Mouse (Mus musculus) splenic B cell, adult 2 months (primary cell): Measurements from ENCODE around the gene Zfp593.

Source experiments
- DNase-seq: peaks from one replicate; pipeline ENCODE4 v3.0.0-alpha.2; 2011; ENCODE audit warnings: low read depth, low spot score
- H3K27me3 ChIP-seq: 2 replicates; pipeline ENCODE4 v1.6.1; 2012; ENCODE audit warnings: mild to moderate bottlenecking, low read length, moderate library complexity, mixed read lengths; ENCODE audit not compliant: control insufficient read depth, poor library complexity, insufficient read depth, severe bottlenecking
- H3K36me3 ChIP-seq: 2 replicates; pipeline ENCODE4 v1.6.1; 2012; ENCODE audit warnings: mild to moderate bottlenecking, low read length, moderate library complexity, mixed read lengths; ENCODE audit not compliant: control insufficient read depth, poor library complexity, insufficient read depth, severe bottlenecking

The Zfp593 gene

GRCm38 (mm10) chr4:134245148-134245843, at the start of gene Zfp593:
TSS of gene Zfp593 (minus strand) at chr4:134245592.
- Histone ChIP-seq H3K27me3 (no peaks in the 10 kb centered on the region), H3K36me3 (no peaks in the 10 kb centered on the region)
- DNase-seq: peak; percentile 95

DNA sequence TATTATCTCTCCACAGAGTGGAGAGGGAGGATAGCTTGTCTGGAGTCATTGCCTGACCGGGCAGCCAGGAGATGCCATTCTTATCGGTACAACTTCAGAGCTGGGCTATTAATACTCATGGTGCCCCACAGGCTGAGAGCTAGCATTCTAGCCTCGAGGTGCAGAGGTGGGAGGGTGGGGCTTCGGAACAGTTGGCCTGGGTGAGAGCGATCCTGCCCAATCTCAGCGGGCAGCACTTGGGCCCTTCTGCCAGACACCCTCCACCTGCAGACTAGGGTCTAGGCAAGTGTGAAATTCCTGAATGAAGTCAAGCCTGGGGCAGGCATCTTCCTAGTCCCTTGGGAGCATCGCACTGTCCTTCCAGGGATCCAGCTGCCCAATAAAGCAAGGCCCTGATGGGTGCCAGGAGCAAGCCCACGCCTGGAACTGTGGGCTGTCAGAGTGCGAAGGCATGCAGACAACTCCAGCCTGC, 48.3 kb upstream of the Zfp593 start:
- H3K27me3 ChIP-seq: no peaks in the 10 kb centered on the region
- H3K36me3 ChIP-seq: no peaks in the 10 kb centered on the region
- DNase-seq: no peak

- Histone ChIP-seq H3K27me3 (no peaks in the 10 kb centered on the region), H3K36me3 (no peaks in the 10 kb centered on the region)
- no peak for DNase-seq
Observed at GRCm38 (mm10) chr4:134293061-134293691, 47.8 kb upstream of the Zfp593 start.

DNA sequence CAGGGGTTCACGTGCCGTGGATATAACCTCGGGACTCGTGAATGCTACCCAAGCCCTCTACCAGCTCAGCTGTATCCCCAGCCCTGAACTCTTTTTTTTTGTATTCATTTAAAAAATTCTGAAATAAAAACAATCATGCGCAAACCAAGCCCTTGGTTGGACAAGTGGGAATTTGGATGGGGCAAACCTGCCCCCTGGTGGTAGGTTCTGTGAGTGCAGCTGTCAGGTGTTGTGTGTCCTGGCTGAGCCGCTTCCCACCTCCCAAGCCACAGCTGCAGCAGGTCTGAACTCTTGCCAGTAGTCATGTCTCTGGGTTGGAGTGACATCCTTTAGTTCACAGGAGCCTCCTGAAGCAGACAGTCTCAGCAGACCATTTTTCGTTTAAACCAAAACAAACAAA, 46.7 kb upstream of the Zfp593 start:
- H3K27me3 ChIP-seq: no peaks in the 10 kb centered on the region
- DNase-seq: peak; percentile 90
- no peaks in the 10 kb centered on the region for H3K36me3 ChIP-seq

DNA sequence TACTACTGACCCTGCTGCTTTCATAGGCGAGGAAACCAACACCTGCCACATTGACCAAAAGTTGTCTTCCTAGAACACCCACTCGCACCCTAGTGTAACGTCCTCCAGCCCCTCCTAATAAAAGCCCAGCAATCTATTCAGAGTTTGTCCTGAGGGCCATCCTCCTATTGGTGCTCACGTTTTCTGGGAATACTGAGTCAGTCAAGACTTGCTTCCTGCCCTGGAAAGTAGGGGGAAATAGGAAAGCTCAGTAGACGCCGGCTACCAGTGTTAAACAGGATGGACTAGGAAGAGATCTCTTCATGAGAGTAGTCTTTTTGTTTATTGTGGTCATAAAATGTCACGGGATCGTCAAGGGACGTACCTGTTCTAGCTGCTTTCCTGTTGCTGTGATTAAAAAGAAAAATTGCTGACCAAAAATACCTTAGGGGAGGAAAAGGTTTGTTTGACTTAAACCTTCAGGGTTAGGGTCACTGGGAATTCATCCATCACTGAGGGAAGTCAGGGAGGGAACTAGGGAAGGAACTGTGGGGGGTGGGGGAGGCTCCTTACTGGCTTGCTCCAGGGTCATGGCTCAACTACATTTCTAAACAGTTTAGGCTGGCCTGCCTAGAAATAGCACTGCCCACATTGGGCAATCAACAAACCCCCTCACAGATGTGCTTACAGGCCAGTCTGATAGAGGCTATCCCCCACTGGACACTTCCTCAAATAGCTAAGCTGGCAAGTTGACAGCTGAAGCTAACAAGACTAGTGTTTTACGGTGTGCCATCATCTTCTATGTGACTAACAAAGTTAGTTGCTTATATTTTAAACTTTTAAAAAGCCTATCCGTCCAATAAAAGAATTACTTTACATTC, 43.2 kb upstream of the Zfp593 start:
- DNase-seq: no peak
- peaks cover under 1% of the 10 kb centered on the region; the same call in 1 of the 2 replicates for H3K36me3 ChIP-seq
- H3K27me3 ChIP-seq: no peaks in the 10 kb centered on the region

GRCm38 (mm10) chr4:134287575-134288025, 42.2 kb upstream of the Zfp593 start, which contains the start of gene Pdik1l:
TSS of gene Pdik1l (minus strand) at chr4:134287895.
- peaks cover 1% of the 10 kb centered on the region; the same call in 1 of the 2 replicates for H3K36me3 ChIP-seq
- no peaks in the 10 kb centered on the region for H3K27me3 ChIP-seq
- DNase-seq: peak; percentile 81

DNA sequence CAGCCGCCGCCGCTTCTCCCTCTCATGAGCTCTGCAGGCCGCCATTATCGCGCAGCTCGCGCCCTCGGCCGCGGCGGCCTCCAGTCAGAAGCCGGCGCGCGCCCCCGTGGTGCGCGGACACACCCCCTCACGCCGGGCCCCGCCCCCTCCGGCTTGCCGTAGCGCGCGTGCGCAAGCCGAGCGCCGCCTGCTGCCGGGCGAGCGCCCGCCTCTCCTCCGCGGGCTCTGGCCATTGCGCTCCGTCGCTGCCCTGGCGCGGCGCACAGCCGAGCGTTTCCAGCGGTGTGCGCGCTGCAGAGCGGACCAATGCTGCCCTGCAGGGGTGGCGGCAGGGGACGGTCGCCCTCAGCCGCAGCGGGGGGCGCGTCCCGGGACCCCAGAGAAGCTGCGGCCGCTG, 41.8 kb upstream of the Zfp593 start:
- Histone ChIP-seq H3K36me3 (peaks cover 1% of the 10 kb centered on the region; the same call in 1 of the 2 replicates), H3K27me3 (no peaks in the 10 kb centered on the region)
- DNase-seq: peak; percentile 95

GRCm38 (mm10) chr4:134286226-134287167, 41.1 kb upstream of the Zfp593 start:
- Histone ChIP-seq H3K36me3 (peaks cover 1% of the 10 kb centered on the region; the same call in 1 of the 2 replicates), H3K27me3 (no peaks in the 10 kb centered on the region)
- DNase-seq: no peak

DNA sequence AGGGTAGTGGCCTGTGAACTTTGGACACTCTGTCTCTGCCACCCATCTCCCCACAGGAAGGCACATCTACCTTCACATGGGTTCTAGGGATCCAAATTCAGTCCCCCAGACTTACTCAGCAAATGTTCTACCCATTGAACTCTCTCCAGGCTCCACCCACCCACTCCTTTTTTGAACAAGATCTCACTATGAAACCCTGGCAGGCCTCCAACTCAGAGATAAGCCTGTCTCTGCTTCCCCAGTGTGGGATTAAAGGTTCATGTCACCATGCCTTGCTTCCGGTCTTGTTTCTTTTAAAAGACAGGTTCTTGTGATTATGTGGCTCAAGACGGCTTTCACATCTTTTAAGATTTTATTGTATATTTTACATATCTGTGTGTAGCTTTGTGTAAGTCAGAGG, 39.5 kb upstream of the Zfp593 start:
- no peaks in the 10 kb centered on the region for H3K27me3 ChIP-seq
- H3K36me3 ChIP-seq: peaks cover 1% of the 10 kb centered on the region; the same call in 1 of the 2 replicates
- no peak for DNase-seq

- DNase-seq: peak; percentile 86
- no peaks in the 10 kb centered on the region for H3K27me3 ChIP-seq
- peaks cover 2% of the 10 kb centered on the region; the same call in 1 of the 2 replicates for H3K36me3 ChIP-seq
Observed at GRCm38 (mm10) chr4:134273417-134274345, 28.3 kb upstream of the Zfp593 start.

DNA sequence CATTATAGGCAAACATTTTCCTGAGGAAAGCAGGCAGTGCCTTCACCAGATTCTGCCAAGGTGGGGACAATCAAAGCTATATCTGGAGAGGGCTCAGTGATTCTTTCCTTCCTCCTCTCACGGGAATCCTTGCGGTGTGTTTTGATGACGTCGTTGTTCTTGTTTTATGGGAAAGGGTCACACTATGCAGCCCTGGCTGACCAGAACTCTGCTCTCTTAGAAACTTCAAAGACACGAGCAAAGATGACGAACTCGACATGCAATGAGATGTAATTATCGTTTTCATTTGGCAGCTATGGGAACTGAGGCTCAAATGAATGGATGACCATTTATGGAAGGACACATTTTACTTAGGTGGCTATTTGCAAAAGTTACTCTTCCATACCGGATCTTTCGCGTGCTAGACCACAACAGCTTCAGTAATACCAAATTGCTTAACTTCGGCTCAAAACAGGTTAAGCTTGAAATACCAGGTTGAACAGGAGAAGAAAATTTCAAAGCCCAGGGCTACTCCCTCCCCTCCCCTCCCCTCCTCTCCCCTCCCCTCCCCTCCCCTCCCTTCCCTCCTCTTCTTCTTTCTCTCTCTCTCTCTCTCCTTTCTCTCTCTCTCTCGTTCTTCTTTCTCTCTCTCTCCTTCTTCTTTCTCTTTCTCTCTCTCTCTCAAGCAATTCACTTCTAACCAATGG, 27.5 kb upstream of the Zfp593 start:
- Histone ChIP-seq H3K36me3 (peaks cover 2% of the 10 kb centered on the region; the same call in 1 of the 2 replicates), H3K27me3 (no peaks in the 10 kb centered on the region)
- DNase-seq: peak; percentile 25

- H3K36me3 ChIP-seq: no peaks in the 10 kb centered on the region
- DNase-seq: no peak
- no peaks in the 10 kb centered on the region for H3K27me3 ChIP-seq
Observed at GRCm38 (mm10) chr4:134271979-134272378, 26.6 kb upstream of the Zfp593 start.
